Mouse (Mus musculus): ENCODE results near the gene Wdr26. TPM values are rescaled to one million over a fixed set of nuclear protein-coding genes. Genes with fewer than 3 reads are reported as not detected.

Wdr26 gene
- polyA plus RNA-seq, 1 experiment from 2014 or later = 43.7 TPM

GRCm38 (mm10) chr1:181211403-181211919 lies 340 bp downstream of the Wdr26 start:
- DNase-seq = peak; percentile 39
- no peak for TF ChIP-seq CTCF (IDR thresholded peaks at IDR 0.05; ENCODE audit: low read depth)
- H3K4me3 ChIP-seq (ENCODE audit: low read depth, low read length) = peak overlapping the region; percentile 99
- H3K9me3 ChIP-seq (ENCODE audit: low read depth, low read length) = no peaks in the 10 kb centered on the region
- H3K27me3 ChIP-seq (ENCODE audit: insufficient read depth, low read length) = no peaks in the 10 kb centered on the region
- WGBS = 2% methylated on average over 29 of the region's 72 CpGs
- ATAC-seq (ENCODE audit: insufficient read depth) = peak; percentile 32
- H3K9ac ChIP-seq = peak overlapping the region; percentile 99
- peaks cover 3% of the 10 kb centered on the region; the same call in 1 of the 2 replicates for H3K4me1 ChIP-seq (ENCODE audit: insufficient read depth)
- H3K27ac ChIP-seq (ENCODE audit: low read depth) = peak overlapping the region; percentile 94
- peaks cover 19% of the 10 kb centered on the region for H3K36me3 ChIP-seq (ENCODE audit: insufficient read depth)
- peak overlapping the region; percentile 87 for H3K4me2 ChIP-seq

GRCm38 (mm10) chr1:181210601-181211402 lies 999 bp downstream of the Wdr26 start:
- Histone ChIP-seq H3K9me3 (ENCODE audit: low read depth, low read length) (no peaks in the 10 kb centered on the region), H3K4me2 (peak overlapping the region; percentile 87), H3K27ac (ENCODE audit: low read depth) (peak overlapping the region; percentile 94), H3K27me3 (ENCODE audit: insufficient read depth, low read length) (no peaks in the 10 kb centered on the region), H3K4me3 (ENCODE audit: low read depth, low read length) (peak overlapping the region; percentile 99), H3K4me1 (ENCODE audit: insufficient read depth) (peaks cover 3% of the 10 kb centered on the region; the same call in 1 of the 2 replicates), H3K9ac (peak overlapping the region; percentile 99), H3K36me3 (ENCODE audit: insufficient read depth) (peaks cover 23% of the 10 kb centered on the region)
- DNase-seq (peak; percentile 37), ATAC-seq (ENCODE audit: insufficient read depth) (peak; percentile 36)
- WGBS = 1% methylated on average over 53 of the region's 56 CpGs
- TF ChIP-seq CTCF (IDR thresholded peaks at IDR 0.05; ENCODE audit: low read depth) = no peak

- H3K36me3 ChIP-seq (ENCODE audit: insufficient read depth) = peaks cover 29% of the 10 kb centered on the region
- H3K27me3 ChIP-seq (ENCODE audit: insufficient read depth, low read length) = no peaks in the 10 kb centered on the region
- ATAC-seq (ENCODE audit: insufficient read depth) (no peak), DNase-seq (no peak)
- WGBS = 5% methylated on average over 4 of the region's 4 CpGs
- H3K9me3 ChIP-seq (ENCODE audit: low read depth, low read length) = no peaks in the 10 kb centered on the region
- no peak for TF ChIP-seq CTCF (IDR thresholded peaks at IDR 0.05; ENCODE audit: low read depth)
- no peak overlapping the region for H3K27ac ChIP-seq (ENCODE audit: low read depth)
- peak overlapping the region; percentile 99 for H3K9ac ChIP-seq
- H3K4me1 ChIP-seq (ENCODE audit: insufficient read depth) = peaks cover 3% of the 10 kb centered on the region; the same call in 1 of the 2 replicates
- peak overlapping the region; percentile 87 for H3K4me2 ChIP-seq
- H3K4me3 ChIP-seq (ENCODE audit: low read depth, low read length) = peak overlapping the region; percentile 99
Observed at GRCm38 (mm10) chr1:181210147-181210546, 1.7 kb downstream of the Wdr26 start.

- 79% methylated on average over 4 of the region's 4 CpGs for WGBS
- Histone ChIP-seq H3K9ac (no peak overlapping the region), H3K4me2 (no peak overlapping the region), H3K36me3 (ENCODE audit: insufficient read depth) (peaks cover 83% of the 10 kb centered on the region), H3K9me3 (ENCODE audit: low read depth, low read length) (no peaks in the 10 kb centered on the region), H3K27me3 (ENCODE audit: insufficient read depth, low read length) (no peaks in the 10 kb centered on the region), H3K4me1 (ENCODE audit: insufficient read depth) (no peaks in the 10 kb centered on the region), H3K27ac (ENCODE audit: low read depth) (no peak overlapping the region), H3K4me3 (ENCODE audit: low read depth, low read length) (no peak overlapping the region)
- ATAC-seq (ENCODE audit: insufficient read depth) = no peak
- no peak for DNase-seq
- TF ChIP-seq CTCF (IDR thresholded peaks at IDR 0.05; ENCODE audit: low read depth) = no peak
Observed at GRCm38 (mm10) chr1:181199446-181199845, 12.4 kb downstream of the Wdr26 start.

- H3K9ac ChIP-seq = no peak overlapping the region
- no peaks in the 10 kb centered on the region for H3K27me3 ChIP-seq (ENCODE audit: insufficient read depth, low read length)
- DNase-seq = no peak
- ATAC-seq (ENCODE audit: insufficient read depth) = no peak
- TF ChIP-seq CTCF (IDR thresholded peaks at IDR 0.05; ENCODE audit: low read depth) = no peak
- H3K27ac ChIP-seq (ENCODE audit: low read depth) = no peak overlapping the region
- H3K4me3 ChIP-seq (ENCODE audit: low read depth, low read length) = no peak overlapping the region
- no peak overlapping the region for H3K4me2 ChIP-seq
- peaks cover 85% of the 10 kb centered on the region for H3K36me3 ChIP-seq (ENCODE audit: insufficient read depth)
- no peaks in the 10 kb centered on the region for H3K4me1 ChIP-seq (ENCODE audit: insufficient read depth)
- no peaks in the 10 kb centered on the region for H3K9me3 ChIP-seq (ENCODE audit: low read depth, low read length)
- WGBS = 90% methylated on average over 4 of the region's 4 CpGs
Observed at GRCm38 (mm10) chr1:181188925-181189324, 22.9 kb downstream of the Wdr26 start.

- Histone ChIP-seq H3K36me3 (ENCODE audit: insufficient read depth) (peaks cover 53% of the 10 kb centered on the region), H3K4me1 (ENCODE audit: insufficient read depth) (no peaks in the 10 kb centered on the region), H3K27me3 (ENCODE audit: insufficient read depth, low read length) (no peaks in the 10 kb centered on the region), H3K27ac (ENCODE audit: low read depth) (no peak overlapping the region), H3K9ac (no peak overlapping the region), H3K9me3 (ENCODE audit: low read depth, low read length) (no peaks in the 10 kb centered on the region), H3K4me2 (no peak overlapping the region), H3K4me3 (ENCODE audit: low read depth, low read length) (no peak overlapping the region)
- no peak for ATAC-seq (ENCODE audit: insufficient read depth)
- no peak for TF ChIP-seq CTCF (IDR thresholded peaks at IDR 0.05; ENCODE audit: low read depth)
- no peak for DNase-seq
- WGBS = 78% methylated on average over 8 of the region's 8 CpGs
Observed at GRCm38 (mm10) chr1:181170210-181170609, 41.6 kb downstream of the Wdr26 start.

- no peak overlapping the region for H3K27ac ChIP-seq (ENCODE audit: low read depth)
- no peak for ATAC-seq (ENCODE audit: insufficient read depth)
- H3K9ac ChIP-seq = no peak overlapping the region
- DNase-seq = no peak
- H3K4me3 ChIP-seq (ENCODE audit: low read depth, low read length) = no peak overlapping the region
- peaks cover 57% of the 10 kb centered on the region for H3K36me3 ChIP-seq (ENCODE audit: insufficient read depth)
- TF ChIP-seq CTCF (IDR thresholded peaks at IDR 0.05; ENCODE audit: low read depth) = no peak
- WGBS = 70% methylated on average over 3 of the region's 3 CpGs
- H3K4me2 ChIP-seq = no peak overlapping the region
- H3K9me3 ChIP-seq (ENCODE audit: low read depth, low read length) = no peaks in the 10 kb centered on the region
- H3K27me3 ChIP-seq (ENCODE audit: insufficient read depth, low read length) = no peaks in the 10 kb centered on the region
- H3K4me1 ChIP-seq (ENCODE audit: insufficient read depth) = no peaks in the 10 kb centered on the region
Observed at GRCm38 (mm10) chr1:181168377-181168776, 43.4 kb downstream of the Wdr26 start.
